Mouse (Mus musculus): ENCODE data around the gene Napepld.
"Not testable (repeated sequence)": the region's sequence is repeated elsewhere in the genome, so short reads cannot be mapped to it uniquely, and the experiment has no call there.

Napepld gene

DNA sequence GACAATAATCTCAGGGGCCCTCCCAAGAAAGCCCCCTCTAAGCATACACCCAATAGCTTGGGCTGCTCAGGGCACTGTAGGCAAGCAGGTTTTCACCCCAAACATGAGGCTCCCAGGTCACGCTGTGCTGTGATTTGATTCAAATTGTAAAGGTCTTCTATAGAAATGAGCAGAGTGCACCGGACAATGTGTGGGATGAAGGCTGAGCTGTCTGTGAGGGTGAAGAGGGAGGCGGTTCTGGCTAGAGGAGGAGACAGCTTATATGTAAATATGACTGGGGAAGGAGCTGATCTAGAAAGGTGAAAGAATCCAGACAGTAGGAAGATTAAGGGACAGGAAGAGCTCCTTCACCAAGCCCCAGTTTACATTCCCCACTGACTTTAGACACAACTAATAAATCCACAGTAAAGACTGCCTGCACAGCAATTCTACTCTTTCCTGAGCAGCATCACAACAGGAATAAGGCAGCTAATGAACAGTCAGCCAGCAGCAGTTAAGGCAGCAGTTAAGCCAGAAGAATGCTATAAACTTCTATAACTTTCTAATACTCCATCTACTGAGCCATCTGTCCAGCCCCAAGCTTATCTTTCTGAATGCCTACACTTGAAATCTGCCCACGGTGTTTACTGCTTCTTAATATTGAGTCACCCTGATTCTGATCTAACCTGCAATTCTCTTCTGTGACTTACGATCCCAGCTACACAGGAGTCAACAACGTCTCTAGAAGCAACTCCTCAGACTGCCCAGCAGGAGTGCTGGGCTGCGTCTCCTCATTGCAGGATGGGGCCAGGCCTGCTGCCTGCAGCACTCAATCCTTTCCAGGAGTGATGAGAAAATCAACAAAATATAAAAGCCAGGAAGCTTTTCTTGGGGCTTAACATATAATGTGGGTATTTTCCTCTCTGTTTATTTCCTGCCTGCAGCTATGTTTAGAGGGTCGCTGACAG is 33.7 kb downstream of the Napepld start:
- DNase-seq (ENCODE audit: low read depth), result no peak

GRCm38 (mm10) chr5:21663081-21663480 is 38.1 kb downstream of the Napepld start:
- peak; percentile 48 for DNase-seq (ENCODE audit: low read depth)

DNA sequence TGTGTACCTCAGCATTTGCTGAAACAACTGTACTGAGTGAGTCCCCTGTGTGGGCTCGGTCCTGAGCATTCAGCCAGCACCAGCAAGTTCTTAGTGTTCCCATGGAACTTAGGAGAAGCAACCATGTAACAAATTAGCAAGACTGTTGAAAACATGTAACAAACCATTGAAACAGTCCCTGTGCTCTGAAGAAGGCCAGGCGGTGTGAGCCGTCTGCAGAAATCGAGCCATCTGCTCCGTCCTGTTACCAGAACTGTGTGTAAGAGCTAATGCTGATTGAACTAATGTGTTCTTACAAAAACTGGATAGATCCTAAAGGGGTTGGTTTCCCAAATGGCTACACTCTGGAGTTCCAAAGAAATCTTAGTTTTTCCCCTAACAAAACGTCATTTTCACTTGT is 40.3 kb downstream of the Napepld start:
- DNase-seq (ENCODE audit: low read depth), result no peak

- DNase-seq (ENCODE audit: low read depth), result peak; percentile 91
Observed at GRCm38 (mm10) chr5:21658623-21659395, 42.4 kb downstream of the Napepld start.

DNA sequence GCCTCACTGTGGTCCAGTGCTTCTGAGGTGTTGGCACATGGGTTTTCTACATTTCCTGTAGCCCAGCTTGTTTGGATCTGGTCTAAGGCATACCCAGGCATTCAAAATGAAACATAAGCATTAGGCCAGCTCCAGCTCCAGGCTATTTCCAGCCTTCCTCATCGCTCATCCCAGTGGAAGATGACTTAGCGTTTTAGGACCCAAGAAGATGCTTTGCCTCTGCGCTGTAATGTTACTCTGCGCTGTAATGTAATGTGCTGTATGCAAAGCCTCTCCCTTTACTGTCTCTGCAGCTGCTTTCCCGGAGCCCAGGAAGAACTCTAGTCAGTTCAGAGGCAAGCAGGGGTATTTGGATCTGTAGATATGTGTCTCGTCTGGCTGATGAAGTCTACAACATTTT is 43.2 kb downstream of the Napepld start:
- DNase-seq (ENCODE audit: low read depth), result no peak

DNA sequence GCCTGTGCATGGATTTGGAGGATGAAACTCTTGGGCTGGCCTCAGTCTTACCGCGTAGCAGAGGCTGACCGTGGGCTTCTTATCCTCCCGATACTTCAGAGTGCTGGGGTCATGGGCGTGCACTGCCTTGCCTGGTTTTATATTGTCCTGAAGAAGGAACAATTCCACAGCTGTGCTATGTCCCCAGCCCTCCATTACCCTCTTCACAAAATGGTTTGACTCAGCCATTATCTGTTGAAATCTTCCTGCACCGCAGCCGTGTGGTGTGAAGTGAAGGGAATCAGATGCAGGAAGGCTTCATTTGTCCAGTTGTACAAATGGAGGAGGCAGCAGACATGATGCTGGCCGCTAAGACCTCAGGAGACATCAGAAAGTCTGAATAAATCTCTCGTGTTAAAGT is 44.3 kb downstream of the Napepld start:
- no peak for DNase-seq (ENCODE audit: low read depth)

- DNase-seq (ENCODE audit: low read depth), result no peak
Observed at GRCm38 (mm10) chr5:21651885-21652612, 49.1 kb downstream of the Napepld start.

GRCm38 (mm10) chr5:21650736-21651135 is 50.5 kb downstream of the Napepld start:
- no peak for DNase-seq (ENCODE audit: low read depth)

DNA sequence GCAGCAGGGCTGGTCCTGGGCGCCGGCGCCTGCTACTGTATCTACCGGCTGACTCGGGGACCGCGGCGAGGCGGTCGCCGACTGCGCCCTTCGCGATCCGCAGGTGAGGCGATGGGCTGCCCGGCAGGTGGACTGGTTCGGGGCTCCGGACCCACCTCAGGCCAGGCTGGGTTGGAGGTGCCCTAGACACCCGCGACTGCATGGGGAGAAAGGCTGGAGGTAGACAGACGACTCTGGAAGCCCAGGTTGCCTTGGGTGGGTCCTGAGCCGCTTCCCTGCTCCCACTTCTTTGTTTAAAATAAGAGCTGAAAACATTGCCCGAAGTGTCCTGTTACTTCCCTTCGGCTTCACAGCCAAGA is 55.1 kb downstream of the Napepld start:
- peak; percentile 5 for DNase-seq (ENCODE audit: low read depth)

- peak; percentile 94 for DNase-seq (ENCODE audit: low read depth)
Observed at GRCm38 (mm10) chr5:21645439-21646132, 55.6 kb downstream of the Napepld start, which contains the start of the genes Fbxl13 and Armc10. Gene Fbxl13 (minus strand): TSS chr5:21645634. Gene Armc10 (plus strand): TSS chr5:21645813.

GRCm38 (mm10) chr5:21644891-21645438 is 56.2 kb downstream of the Napepld start:
- DNase-seq (ENCODE audit: low read depth), result no peak

- DNase-seq (ENCODE audit: low read depth), result no peak
Observed at GRCm38 (mm10) chr5:21643606-21644005, 57.6 kb downstream of the Napepld start.

DNA sequence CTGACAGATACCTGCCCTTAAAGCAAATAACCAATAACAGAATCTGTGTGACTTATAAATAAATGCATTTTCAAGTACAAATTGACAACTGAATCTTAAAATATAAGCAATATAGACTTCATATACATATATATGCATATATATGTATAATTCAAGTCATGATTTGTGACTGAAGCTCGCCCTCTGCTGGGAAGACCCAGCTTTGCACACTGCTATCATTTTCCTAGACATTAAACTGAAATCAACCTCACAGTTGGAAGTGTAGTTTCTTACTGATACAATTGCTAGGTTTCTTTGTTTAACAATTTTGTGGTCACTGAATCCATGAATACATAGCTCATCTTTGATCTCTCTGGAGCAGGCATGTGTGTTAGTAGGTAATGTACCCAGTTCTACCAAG is 60.2 kb downstream of the Napepld start:
- peak; percentile 82 for DNase-seq (ENCODE audit: low read depth)

DNA sequence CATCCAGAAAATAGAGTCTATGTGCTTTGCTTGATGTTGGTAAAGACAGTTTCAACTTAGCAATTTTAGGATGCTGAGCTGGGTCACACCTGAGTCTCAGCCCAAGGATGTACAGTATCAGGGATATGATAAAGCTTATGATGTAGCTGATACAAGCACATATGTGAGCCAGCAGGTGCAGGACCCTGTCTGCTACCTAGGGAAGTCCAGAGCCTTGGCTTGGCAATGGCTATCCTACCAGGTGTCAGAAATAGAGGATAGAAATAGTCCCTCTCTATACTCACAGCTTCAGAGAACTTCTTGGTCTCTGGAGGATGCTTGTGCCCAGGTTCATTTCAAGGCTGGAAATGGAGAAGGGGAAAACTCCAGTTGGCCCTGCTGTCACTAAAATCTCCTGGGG is 75.3 kb downstream of the Napepld start:
- DNase-seq (ENCODE audit: low read depth), result no peak

DNA sequence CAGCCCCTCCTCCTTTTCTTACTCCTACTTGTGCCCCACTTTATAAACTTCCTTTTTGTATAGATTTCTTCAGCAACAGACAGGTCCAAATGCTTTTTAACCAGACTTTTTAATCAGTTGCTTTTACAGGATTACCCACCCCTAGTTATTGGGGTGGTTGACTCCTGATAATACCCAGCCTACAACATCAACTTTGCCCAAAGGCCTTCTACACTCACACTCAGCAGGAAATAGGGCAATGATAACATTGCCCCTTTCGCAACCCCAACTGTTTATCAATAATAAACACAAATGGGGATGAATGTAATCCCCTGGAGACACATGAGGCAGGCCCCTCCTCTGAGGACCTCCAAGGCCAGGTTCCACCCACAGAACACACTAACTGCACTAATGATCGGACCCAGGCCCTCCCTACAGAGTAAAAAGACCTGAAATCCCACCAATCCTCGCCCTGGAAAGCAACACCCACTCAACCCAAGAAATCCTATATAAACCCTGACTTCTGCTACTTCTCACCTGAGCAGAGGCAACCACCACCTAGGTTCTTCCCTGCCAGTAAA is 84.7 kb downstream of the Napepld start:
- DNase-seq (ENCODE audit: low read depth), result no peak

- DNase-seq (ENCODE audit: low read depth), result not testable (repeated sequence)
Observed at GRCm38 (mm10) chr5:21614299-21614698, 86.9 kb downstream of the Napepld start.
